Mouse (Mus musculus) midbrain, postnatal 0 days (tissue): Measurements from ENCODE around the gene Oaf. TPM values are rescaled to one million over a fixed set of nuclear protein-coding genes. Genes with fewer than 3 reads are reported as not detected.

Source experiments
- ATAC-seq: fragments of 200-750 bp; cut with Nextera tagmentation; 2 replicates; pipeline ENCODE4 v1.8.0; 2017; ENCODE audit warnings: moderate number of reproducible peaks, mild to moderate bottlenecking, moderate TSS enrichment, moderate library complexity; ENCODE audit not compliant: low FRiP score
- DNase-seq: peaks from one replicate; pipeline ENCODE4 v3.0.0-alpha.2; 2015; ENCODE audit warnings: low spot score
- H3K27ac ChIP-seq: fragments of 300-500 bp; sonication (generic); 2 replicates; pipeline ENCODE4 v1.5.1; 2014; ENCODE audit warnings: low read depth, mild to moderate bottlenecking, low read length, mixed read lengths
- H3K27me3 ChIP-seq: fragments of 300-500 bp; sonication (generic); 2 replicates; pipeline ENCODE4 v1.6.1; 2014; ENCODE audit warnings: low read length, control low read depth, mixed read lengths; ENCODE audit not compliant: insufficient read depth
- H3K36me3 ChIP-seq: fragments of 300-500 bp; sonication (generic); 2 replicates; pipeline ENCODE4 v1.6.1; 2014; ENCODE audit warnings: low read length, control low read depth, mixed read lengths; ENCODE audit not compliant: insufficient read depth
- H3K4me1 ChIP-seq: fragments of 300-500 bp; sonication (generic); 2 replicates; pipeline ENCODE4 v1.6.1; 2014; ENCODE audit warnings: mild to moderate bottlenecking, control low read depth, antibody characterized with exemption, low read length, mixed read lengths; ENCODE audit not compliant: insufficient read depth
- H3K4me2 ChIP-seq: fragments of 300-500 bp; sonication (generic); 2 replicates; pipeline ENCODE4 v1.6.1; 2014; ENCODE audit warnings: low read depth, mild to moderate bottlenecking, low read length, mixed read lengths; ENCODE audit not compliant: poor library complexity, severe bottlenecking
- H3K4me3 ChIP-seq: fragments of 300-500 bp; sonication (generic); 2 replicates; pipeline ENCODE4 v1.5.1; 2014; ENCODE audit warnings: low read depth, mild to moderate bottlenecking, low read length, moderate library complexity
- H3K9ac ChIP-seq: fragments of 300-500 bp; sonication (generic); replicated peaks from 2 replicates; pipeline ENCODE4 v1.6.1; 2014; ENCODE audit warnings: mild to moderate bottlenecking, low read length, moderate library complexity, mixed read lengths; ENCODE audit not compliant: poor library complexity, severe bottlenecking
- H3K9me3 ChIP-seq: fragments of 300-500 bp; sonication (generic); 2 replicates; pipeline ENCODE4 v1.6.1; 2016; ENCODE audit warnings: low read length, control low read depth
- CTCF ChIP-seq: IDR thresholded peaks from 2 replicates; pipeline ENCODE4 v1.5.1; 2016; ENCODE audit warnings: antibody characterized with exemption, mild to moderate bottlenecking
- WGBS: fragments of 180-500 bp; shearing (Covaris S2); extraction: QIAGEN DNeasy Blood & Tissue Kit; methylation state at CpG from one replicate; pipeline ENCODE4 v1.1.7; 2014; 5-methylcytosine and 5-hydroxymethylcytosine counted together
- polyA plus RNA-seq: library from polyadenylated mRNA; unstranded; fragments of >200 nt; fragmentation: Nextera tagmentation; extraction: Ambion mirVana; gene quantifications from 2 replicates; pipeline ENCODE4 v1.2.1, GENCODE M21; 2015
- total RNA-seq: library from RNA; depleted of rRNA; stranded (reverse); fragments of >200 nt; gene quantifications from 2 replicates; pipeline ENCODE4 v1.2.3, GENCODE M21; 2014; rRNA removed

Oaf gene
- total and polyA plus RNA-seq, 2 experiments from 2014 or later: 4.5 to 4.7 TPM

GRCm38 (mm10) chr9:43191561-43191960 lies 48.1 kb downstream of the Oaf start:
- Histone ChIP-seq H3K9me3 (no peaks in the 10 kb centered on the region), H3K4me3 (no peak overlapping the region), H3K4me1 (peaks cover 3% of the 10 kb centered on the region; the same call in 1 of the 2 replicates), H3K9ac (no peak overlapping the region), H3K27me3 (no peaks in the 10 kb centered on the region), H3K4me2 (no peak overlapping the region), H3K36me3 (no peaks in the 10 kb centered on the region), H3K27ac (no peak overlapping the region)
- no peak for TF ChIP-seq CTCF
- DNase-seq (no peak), ATAC-seq (no peak)
- WGBS: 63% methylated on average over 4 of the region's 4 CpGs

DNA sequence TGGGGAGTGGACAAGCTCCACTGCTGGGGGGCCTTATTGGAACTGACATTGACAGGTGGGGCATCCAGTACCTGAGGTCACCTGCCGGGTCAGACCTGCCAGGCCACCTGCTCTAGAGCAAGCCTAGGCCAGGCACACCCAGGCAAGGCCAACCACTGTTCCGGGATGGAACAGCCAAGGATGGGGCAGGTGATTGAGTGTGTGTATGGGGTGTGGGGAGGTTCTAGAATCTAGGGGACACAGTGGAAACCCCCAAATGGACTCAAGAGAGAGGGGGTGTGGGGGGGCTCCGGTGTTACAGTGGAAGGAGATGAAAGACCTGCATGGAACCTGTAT lies 50.7 kb downstream of the Oaf start:
- no peak overlapping the region for H3K9ac ChIP-seq
- no peak overlapping the region for H3K27ac ChIP-seq
- peaks cover 3% of the 10 kb centered on the region; the same call in 1 of the 2 replicates for H3K4me1 ChIP-seq
- no peak for TF ChIP-seq CTCF
- WGBS: 67% methylated on average over 3 of the region's 3 CpGs
- H3K4me3 ChIP-seq: no peak overlapping the region
- H3K9me3 ChIP-seq: no peaks in the 10 kb centered on the region
- no peak for DNase-seq
- H3K27me3 ChIP-seq: no peaks in the 10 kb centered on the region
- no peak overlapping the region for H3K4me2 ChIP-seq
- H3K36me3 ChIP-seq: no peaks in the 10 kb centered on the region
- ATAC-seq: 0 out of 2 replicates have a peak, but pooled peaks have one; percentile 16

DNA sequence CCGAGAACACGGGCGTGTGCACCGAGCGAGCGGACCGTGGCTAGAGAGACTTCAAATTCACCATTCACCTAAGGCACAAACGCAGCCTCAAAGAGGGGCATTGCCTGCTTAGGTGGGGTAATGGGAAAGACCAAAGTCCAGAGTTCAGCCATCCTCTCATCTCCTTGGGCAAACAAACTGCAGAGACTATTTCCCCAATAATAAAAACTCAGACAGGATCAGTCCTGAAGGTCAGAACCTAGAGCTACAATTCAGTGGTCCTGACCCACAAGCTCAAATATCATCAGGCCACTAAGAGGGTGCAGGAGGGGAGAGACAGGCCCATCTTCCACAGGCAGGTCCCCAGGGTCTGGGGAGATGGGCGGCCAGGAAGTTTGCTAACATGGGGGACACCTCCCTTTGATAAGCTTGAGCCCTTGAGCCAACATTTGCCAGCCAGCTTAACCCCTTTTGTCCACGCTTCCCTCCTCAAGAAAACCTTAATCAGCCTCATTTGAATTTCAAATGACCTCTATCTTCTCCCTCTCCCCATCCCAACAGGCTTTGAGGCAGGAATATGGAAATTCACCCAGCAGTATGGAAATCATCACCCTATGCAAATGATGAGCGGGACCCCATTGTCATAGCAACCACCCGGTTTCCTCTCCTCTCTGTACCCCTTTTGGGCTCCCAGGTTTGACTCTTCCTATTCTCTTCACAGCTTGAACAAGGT lies 51.2 kb downstream of the Oaf start:
- TF ChIP-seq CTCF: no peak
- Histone ChIP-seq H3K9me3 (no peaks in the 10 kb centered on the region), H3K27me3 (no peaks in the 10 kb centered on the region), H3K4me1 (peaks cover 3% of the 10 kb centered on the region; the same call in 1 of the 2 replicates), H3K9ac (no peak overlapping the region), H3K4me2 (no peak overlapping the region), H3K27ac (no peak overlapping the region), H3K36me3 (no peaks in the 10 kb centered on the region), H3K4me3 (no peak overlapping the region)
- ATAC-seq (0 out of 2 replicates have a peak, but pooled peaks have one; percentile 56), DNase-seq (no peak)
- 61% methylated on average over 12 of the region's 12 CpGs for WGBS

- H3K9me3 ChIP-seq: no peaks in the 10 kb centered on the region
- ATAC-seq (no peak), DNase-seq (no peak)
- TF ChIP-seq CTCF: no peak
- no peaks in the 10 kb centered on the region for H3K27me3 ChIP-seq
- H3K4me1 ChIP-seq: no peaks in the 10 kb centered on the region
- no peak overlapping the region for H3K27ac ChIP-seq
- no peak overlapping the region for H3K4me3 ChIP-seq
- H3K4me2 ChIP-seq: no peak overlapping the region
- WGBS: 69% methylated on average over 5 of the region's 5 CpGs
- H3K36me3 ChIP-seq: no peaks in the 10 kb centered on the region
- no peak overlapping the region for H3K9ac ChIP-seq
Observed at GRCm38 (mm10) chr9:43179614-43180013, 60.1 kb downstream of the Oaf start.

GRCm38 (mm10) chr9:43178172-43178571 lies 61.5 kb downstream of the Oaf start:
- Histone ChIP-seq H3K4me1 (no peaks in the 10 kb centered on the region), H3K9ac (no peak overlapping the region), H3K27ac (no peak overlapping the region), H3K4me3 (no peak overlapping the region), H3K4me2 (no peak overlapping the region), H3K9me3 (no peaks in the 10 kb centered on the region), H3K36me3 (no peaks in the 10 kb centered on the region), H3K27me3 (no peaks in the 10 kb centered on the region)
- DNase-seq (no peak), ATAC-seq (no peak)
- WGBS: 59% methylated on average over 7 of the region's 7 CpGs
- TF ChIP-seq CTCF: peak; percentile 34

Other genes with a start within 250 kb of the Oaf start
- 97.1 and 134 TPM in 2 replicates for gene Arhgef12, start 132.7 kb downstream of the Oaf start, total RNA-seq
- gene Arhgef12, start 132.7 kb downstream of the Oaf start, polyA plus RNA-seq: 13.5 and 17.0 TPM in 2 replicates
- gene Tmem136, start 123.3 kb downstream of the Oaf start, total RNA-seq: 4.9 and 5.1 TPM in 2 replicates
- 7.8 and 8.0 TPM in 2 replicates for gene Tmem136, start 123.3 kb downstream of the Oaf start, polyA plus RNA-seq
- gene Pou2f3, start 29.5 kb downstream of the Oaf start, total RNA-seq: 0.16 TPM in 1 of 2 replicates, not detected in the other
- not detected in 2 replicates for gene Pou2f3, start 29.5 kb downstream of the Oaf start, polyA plus RNA-seq
- gene Trim29, start 70.9 kb upstream of the Oaf start, total RNA-seq: 0.24 and 2.4 TPM in 2 replicates
- 0.12 and 0.16 TPM in 2 replicates for gene Trim29, start 70.9 kb upstream of the Oaf start, polyA plus RNA-seq